Mouse (Mus musculus): ENCODE data around the gene Tmem159.

Tmem159 gene

GRCm38 (mm10) chr7:120128951-120129350 is 26.8 kb downstream of the Tmem159 start:
- no peak for DNase-seq (ENCODE audit: low spot score in 2 of 2)

- no peak for DNase-seq (ENCODE audit: low spot score in 2 of 2)
Measured at GRCm38 (mm10) chr7:120142743-120143142, 40.6 kb downstream of the Tmem159 start.

GRCm38 (mm10) chr7:120145191-120145590 is 43.0 kb downstream of the Tmem159 start, which contains the start of gene Zp2:
Gene Zp2 (minus strand): TSS chr7:120145291.
- DNase-seq (ENCODE audit: low spot score in 2 of 2): no peak

- DNase-seq (ENCODE audit: low spot score in 2 of 2): no peak
Measured at GRCm38 (mm10) chr7:120150257-120150656, 48.1 kb downstream of the Tmem159 start.

GRCm38 (mm10) chr7:120150898-120151297 is 48.7 kb downstream of the Tmem159 start:
- DNase-seq (ENCODE audit: low spot score in 2 of 2): no peak

DNA sequence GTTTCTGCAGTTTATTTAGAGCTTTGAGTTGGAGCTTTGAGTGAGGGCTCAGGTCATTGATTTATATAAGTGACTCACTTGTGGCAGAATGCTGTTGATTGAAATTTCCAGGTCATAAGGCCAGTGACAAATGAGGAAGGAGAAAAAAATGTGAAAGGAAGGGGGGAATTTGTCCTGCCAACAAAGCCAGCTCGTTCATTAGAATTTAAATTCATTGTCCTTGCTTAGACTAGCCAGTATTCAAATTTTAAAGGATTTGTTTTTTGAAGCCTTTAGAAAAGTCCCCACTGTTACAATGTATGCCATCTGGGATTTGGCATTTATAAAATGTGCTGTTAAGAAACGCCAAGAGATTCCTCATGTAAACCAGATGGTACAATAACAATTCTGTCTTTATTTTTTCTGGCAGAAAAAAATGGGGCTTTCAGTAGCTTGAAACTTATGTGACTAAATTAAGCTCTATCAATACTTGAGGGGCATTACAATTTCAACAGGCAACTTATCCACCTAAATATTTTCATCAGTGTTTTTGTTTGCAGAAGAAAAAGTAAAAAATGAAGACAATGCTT is 54.8 kb downstream of the Tmem159 start:
- DNase-seq (ENCODE audit: low spot score in 2 of 2): no peak

- no peak for DNase-seq (ENCODE audit: low spot score in 2 of 2)
Measured at GRCm38 (mm10) chr7:120157575-120158061, 55.5 kb downstream of the Tmem159 start.

DNA sequence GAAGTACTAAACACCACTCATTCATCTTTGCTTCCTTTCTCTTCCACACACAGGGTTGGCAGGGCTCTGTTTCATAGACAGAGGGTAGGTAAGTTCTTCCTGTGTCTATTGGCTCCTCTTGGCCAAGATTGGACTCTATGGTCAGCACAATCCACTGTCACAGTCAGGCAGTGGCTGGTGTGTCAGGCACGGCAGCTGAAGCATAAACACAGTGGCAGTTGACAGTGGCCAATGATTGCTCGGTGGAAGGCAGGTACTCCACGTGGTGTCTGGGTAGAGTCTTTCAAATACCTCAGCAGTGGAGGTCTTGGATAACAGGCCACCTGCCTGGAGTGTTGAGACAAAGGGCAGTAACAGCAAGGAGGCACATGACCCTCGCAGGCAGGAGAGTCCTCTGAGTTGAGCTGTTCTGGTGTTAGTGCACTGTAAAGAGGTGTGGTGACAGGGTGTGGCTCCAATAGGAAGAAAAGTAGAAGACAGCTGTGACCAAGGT is 56.0 kb downstream of the Tmem159 start:
- no peak for DNase-seq (ENCODE audit: low spot score in 2 of 2)

DNA sequence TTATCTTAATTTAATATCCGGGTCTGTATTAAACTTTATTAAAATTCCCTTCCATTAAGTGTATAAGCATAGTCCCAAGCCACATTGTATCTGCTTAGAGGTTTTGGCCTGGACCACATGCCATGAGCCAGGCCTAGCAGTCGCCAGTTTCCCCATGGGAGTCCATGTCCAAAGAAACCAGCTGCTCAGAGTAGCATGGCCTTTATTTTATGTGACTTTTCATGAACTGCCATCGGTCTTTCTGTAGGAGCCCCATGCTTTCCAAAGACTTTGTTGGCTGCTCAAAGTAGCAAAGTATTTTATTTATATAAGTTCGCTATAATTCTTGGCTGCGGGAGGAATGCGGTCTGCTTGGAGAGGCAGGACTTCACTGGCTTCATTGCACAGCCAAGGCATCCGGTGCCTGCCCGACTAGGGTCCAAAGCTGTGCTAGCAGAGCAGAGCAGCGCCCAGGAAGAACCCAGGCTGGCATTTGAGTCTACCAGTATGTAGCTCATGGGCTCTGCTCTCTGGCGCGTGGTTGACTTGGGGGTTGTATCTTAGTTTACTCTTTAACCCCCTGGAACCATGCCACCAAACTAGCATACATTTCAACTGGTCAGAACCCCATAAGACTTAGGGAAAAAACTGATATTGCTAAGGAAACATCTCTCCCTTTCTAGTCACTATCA is 61.6 kb downstream of the Tmem159 start:
- DNase-seq (ENCODE audit: low spot score in 2 of 2): no peak
